Mouse (Mus musculus) forebrain, embryonic 14.5 days (tissue): ENCODE measurements at regions not wholly inside any gene's neighbourhood (a gene's known extent, or its start where the extent isn't known, plus 50 kb on each side); places are given as distances from the start of the nearest gene placed in this dataset.

Source experiments
- ATAC-seq: fragments of 200-750 bp; cut with Nextera tagmentation; 2 replicates; pipeline ENCODE4 v1.8.0; 2017; ENCODE audit warnings: mild to moderate bottlenecking, moderate library complexity
- DNase-seq: peaks from one replicate; pipeline ENCODE4 v3.0.0-alpha.2; 2015; ENCODE audit warnings: low spot score
- H3K27ac ChIP-seq: fragments of 300-500 bp; sonication (generic); 2 replicates; pipeline ENCODE4 v1.5.1; 2014; ENCODE audit warnings: low read depth, mild to moderate bottlenecking, control low read depth, low read length, moderate library complexity
- H3K27me3 ChIP-seq: fragments of 300-500 bp; sonication (generic); replicated peaks from 2 replicates; pipeline ENCODE4 v1.6.1; 2014; ENCODE audit warnings: low read length, control low read depth, mixed read lengths; ENCODE audit not compliant: control insufficient read depth, insufficient read depth
- H3K36me3 ChIP-seq: fragments of 300-500 bp; sonication (generic); 2 replicates; pipeline ENCODE4 v1.6.1; 2014; ENCODE audit warnings: low read length, control low read depth; ENCODE audit not compliant: control insufficient read depth, insufficient read depth
- H3K4me1 ChIP-seq: fragments of 300-500 bp; sonication (generic); 2 replicates; pipeline ENCODE4 v1.6.1; 2014; ENCODE audit warnings: antibody characterized with exemption, low read length, control low read depth; ENCODE audit not compliant: control insufficient read depth, insufficient read depth
- H3K4me2 ChIP-seq: fragments of 300-500 bp; sonication (generic); 2 replicates; pipeline ENCODE4 v1.6.1; 2014; ENCODE audit warnings: mild to moderate bottlenecking, control low read depth, low read length
- H3K4me3 ChIP-seq: fragments of 300-500 bp; sonication (generic); 2 replicates; pipeline ENCODE4 v1.5.1; 2014; ENCODE audit warnings: low read depth, low read length, control low read depth
- H3K9ac ChIP-seq: fragments of 300-500 bp; sonication (generic); 2 replicates; pipeline ENCODE4 v1.6.1; 2014; ENCODE audit warnings: mild to moderate bottlenecking, low read length, control low read depth, moderate library complexity
- H3K9me3 ChIP-seq: fragments of 300-500 bp; sonication (generic); replicated peaks from 2 replicates; pipeline ENCODE4 v1.6.1; 2016; ENCODE audit warnings: low read length, control low read depth, mixed read lengths; ENCODE audit not compliant: control insufficient read depth
- WGBS: fragments of 180-500 bp; shearing (Covaris S2); extraction: QIAGEN DNeasy Blood & Tissue Kit; methylation state at CpG from one replicate; pipeline ENCODE4 v1.1.7; 2014; 5-methylcytosine and 5-hydroxymethylcytosine counted together

DNA sequence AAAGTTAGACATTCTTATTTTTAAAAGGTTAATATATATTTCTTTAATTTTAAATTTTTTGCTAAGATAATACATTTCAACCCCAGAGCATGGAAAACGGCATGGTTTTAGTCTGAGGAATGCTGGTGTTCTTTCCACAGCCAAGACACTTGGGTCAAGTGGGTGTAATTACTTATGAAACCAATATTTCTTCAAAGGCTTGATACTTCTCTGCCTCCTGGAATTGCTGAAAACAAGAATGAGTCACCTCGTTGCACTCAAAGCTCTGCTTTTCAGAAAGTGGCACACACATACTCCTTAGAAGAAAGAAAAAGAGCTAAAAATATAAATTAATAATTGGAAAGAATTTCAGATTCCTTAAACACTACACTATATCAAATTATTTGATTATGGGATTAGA is 331.8 kb upstream of the Btbd3 start:
- WGBS, result 67% methylated on average over 2 of the region's 2 CpGs
- no peak overlapping the region for H3K9ac ChIP-seq
- no peaks in the 10 kb centered on the region for H3K9me3 ChIP-seq
- no peak overlapping the region for H3K4me3 ChIP-seq
- no peak overlapping the region for H3K4me2 ChIP-seq
- H3K36me3 ChIP-seq, result no peaks in the 10 kb centered on the region
- H3K4me1 ChIP-seq, result no peaks in the 10 kb centered on the region
- ATAC-seq (no peak), DNase-seq (no peak)
- H3K27me3 ChIP-seq, result no peaks in the 10 kb centered on the region
- no peak overlapping the region for H3K27ac ChIP-seq

DNA sequence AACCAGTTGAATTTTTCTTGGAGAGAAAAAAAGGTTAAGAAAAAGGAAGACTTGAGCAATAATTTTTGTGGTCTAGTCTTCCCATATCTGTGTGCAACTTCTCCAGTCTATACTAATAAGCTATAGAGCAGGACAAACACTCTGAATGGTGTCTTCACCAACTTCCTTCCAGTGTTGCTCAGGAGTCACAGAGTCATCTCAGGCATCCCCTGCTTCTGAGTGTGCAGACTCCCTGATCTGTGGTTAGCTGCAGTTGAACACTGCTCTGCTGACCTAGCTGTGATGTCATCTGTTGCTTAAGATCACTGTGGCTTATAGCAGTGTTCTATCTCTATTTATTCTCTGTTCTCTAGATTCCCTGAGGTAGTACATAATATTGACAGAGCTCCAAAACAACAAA is 357.9 kb upstream of the Btbd3 start:
- Histone ChIP-seq H3K27ac (no peak overlapping the region), H3K9ac (no peak overlapping the region), H3K9me3 (no peaks in the 10 kb centered on the region), H3K4me3 (no peak overlapping the region), H3K4me1 (no peaks in the 10 kb centered on the region), H3K36me3 (no peaks in the 10 kb centered on the region), H3K27me3 (no peaks in the 10 kb centered on the region), H3K4me2 (no peak overlapping the region)
- DNase-seq, result no peak
- ATAC-seq, result no peak

DNA sequence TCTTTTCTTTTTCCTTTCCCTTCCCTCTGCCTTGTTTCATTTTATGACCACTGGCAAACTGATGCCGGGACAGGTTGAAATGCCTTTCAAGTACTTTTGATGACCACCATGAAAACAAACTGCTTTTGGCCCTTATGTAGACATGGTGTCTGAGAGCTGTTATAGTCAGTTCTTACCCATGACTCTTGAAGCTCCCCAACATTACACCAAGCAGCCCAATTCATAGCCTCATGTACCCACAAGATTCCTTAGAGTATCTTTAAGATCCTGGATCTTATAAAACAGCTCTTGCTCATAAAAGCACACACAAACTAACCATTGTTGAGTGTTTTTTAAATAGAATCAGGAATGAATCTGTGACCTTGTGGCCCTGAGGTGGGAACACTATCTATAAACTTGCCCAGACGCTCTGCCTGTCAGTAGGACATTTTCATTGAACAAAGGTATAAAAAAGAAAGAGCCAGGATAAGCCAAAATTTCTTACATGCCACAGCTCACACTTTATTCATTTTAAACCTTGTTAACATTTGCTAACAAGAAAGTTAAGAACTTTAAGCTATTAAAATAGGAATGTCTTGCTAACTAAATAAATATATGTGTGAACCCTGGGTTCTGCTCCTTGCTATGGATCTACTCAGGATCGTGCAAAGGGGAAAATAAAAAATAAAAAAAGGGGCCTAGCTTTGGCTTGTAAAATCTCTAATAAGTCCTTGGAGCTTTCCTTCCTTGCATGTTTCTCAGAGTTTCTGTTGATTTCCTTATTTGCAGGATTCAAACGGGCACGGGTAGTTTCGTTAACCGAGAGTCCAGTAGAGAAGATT is 375.9 kb upstream of the Btbd3 start:
- ATAC-seq, result no peak
- Histone ChIP-seq H3K9ac (no peak overlapping the region), H3K36me3 (no peaks in the 10 kb centered on the region), H3K27ac (no peak overlapping the region), H3K27me3 (no peaks in the 10 kb centered on the region), H3K4me2 (no peak overlapping the region), H3K9me3 (no peaks in the 10 kb centered on the region), H3K4me3 (no peak overlapping the region), H3K4me1 (no peaks in the 10 kb centered on the region)
- no peak for DNase-seq
- 88% methylated on average over 7 of the region's 7 CpGs for WGBS

DNA sequence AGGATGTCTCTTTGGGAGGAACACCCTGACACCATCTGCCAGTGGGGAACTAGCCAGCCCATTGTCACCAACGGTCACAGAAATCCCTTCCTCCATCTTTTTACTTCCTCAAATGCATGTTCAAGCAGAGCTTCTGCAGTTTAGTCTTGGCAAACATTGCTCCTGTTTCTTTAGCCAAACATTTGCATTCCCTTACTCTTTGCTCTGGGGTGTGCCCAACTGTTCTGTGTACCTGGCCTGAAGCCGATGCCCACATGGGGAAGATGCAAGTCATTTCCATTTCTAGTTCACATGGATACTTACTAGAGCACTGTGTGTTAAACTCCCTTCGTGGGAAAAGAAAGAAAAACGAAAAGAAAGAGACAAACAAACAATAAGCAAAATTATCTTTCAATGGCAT is 386.7 kb upstream of the Btbd3 start:
- 79% methylated on average over 4 of the region's 4 CpGs for WGBS
- no peak for ATAC-seq
- H3K4me3 ChIP-seq, result no peak overlapping the region
- no peaks in the 10 kb centered on the region for H3K4me1 ChIP-seq
- H3K27ac ChIP-seq, result no peak overlapping the region
- H3K9me3 ChIP-seq, result no peaks in the 10 kb centered on the region
- H3K4me2 ChIP-seq, result no peak overlapping the region
- no peak overlapping the region for H3K9ac ChIP-seq
- H3K27me3 ChIP-seq, result no peaks in the 10 kb centered on the region
- no peaks in the 10 kb centered on the region for H3K36me3 ChIP-seq
- no peak for DNase-seq

DNA sequence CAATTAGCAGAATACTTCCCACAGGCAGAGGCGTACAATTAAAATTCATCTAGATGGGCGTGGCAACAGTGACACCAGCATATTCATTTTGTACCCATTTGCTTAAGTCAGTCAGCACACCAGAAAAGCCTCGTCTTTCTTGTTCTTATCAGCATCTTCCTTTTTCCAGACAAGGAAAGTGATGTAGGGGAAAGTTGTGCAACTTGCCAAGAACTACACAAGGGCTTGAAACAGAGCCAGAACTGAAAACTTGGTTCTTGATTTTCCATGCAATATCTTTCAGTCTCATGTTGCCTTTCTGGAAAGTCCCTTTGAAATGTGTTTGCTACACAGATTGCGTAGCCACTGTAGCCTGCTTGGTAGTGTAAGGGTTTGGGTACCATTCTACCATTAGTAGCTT is 401.9 kb upstream of the Btbd3 start:
- Histone ChIP-seq H3K9ac (no peak overlapping the region), H3K27me3 (no peaks in the 10 kb centered on the region), H3K4me2 (no peak overlapping the region), H3K9me3 (no peaks in the 10 kb centered on the region), H3K27ac (no peak overlapping the region), H3K4me3 (no peak overlapping the region), H3K4me1 (no peaks in the 10 kb centered on the region), H3K36me3 (no peaks in the 10 kb centered on the region)
- ATAC-seq (no peak), DNase-seq (peak; percentile 11)
- 83% methylated on average over 4 of the region's 4 CpGs for WGBS

DNA sequence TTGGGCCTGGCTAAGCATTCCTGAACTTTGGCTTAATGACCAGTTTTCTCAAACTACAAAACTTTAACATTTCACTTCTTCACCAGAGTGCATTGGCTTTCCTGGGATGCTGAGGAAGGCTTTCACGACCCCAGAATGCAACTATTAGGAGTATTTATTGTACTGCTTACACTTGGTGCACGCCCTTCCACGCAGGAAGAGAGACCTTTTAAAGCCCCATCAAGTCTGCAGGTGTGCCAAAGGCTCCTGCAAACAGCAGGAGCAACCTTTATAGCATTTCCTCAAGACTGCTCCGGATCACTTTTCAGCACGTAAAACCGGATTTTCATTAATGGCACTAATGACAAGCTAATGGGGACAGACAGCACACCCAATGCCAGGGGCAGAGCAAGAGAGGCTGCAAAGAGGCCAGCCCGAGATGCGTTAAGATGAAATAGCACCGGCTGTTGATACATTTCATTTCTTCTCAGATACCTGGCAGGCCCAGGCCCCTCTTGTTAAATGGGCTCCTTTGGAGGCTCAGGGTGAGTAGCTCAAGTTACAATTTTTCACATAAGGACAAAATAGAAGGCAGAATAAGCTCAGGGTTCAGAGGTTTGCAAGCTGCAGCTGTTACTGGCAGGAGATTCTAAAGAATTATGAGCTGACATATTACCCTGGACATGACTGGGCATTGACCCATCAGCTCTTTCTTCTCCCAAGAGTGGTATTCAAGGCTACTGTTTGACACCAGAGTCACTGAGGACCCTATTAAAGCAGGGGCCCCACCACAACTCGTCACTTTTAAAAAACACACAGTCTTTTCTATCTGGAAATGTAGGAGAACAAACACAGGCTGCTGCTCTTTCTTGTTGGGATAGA is 402.7 kb upstream of the Btbd3 start:
- no peak overlapping the region for H3K4me3 ChIP-seq
- ATAC-seq, result no peak
- no peak overlapping the region for H3K4me2 ChIP-seq
- H3K9me3 ChIP-seq, result no peaks in the 10 kb centered on the region
- no peak overlapping the region for H3K9ac ChIP-seq
- no peaks in the 10 kb centered on the region for H3K4me1 ChIP-seq
- no peak for DNase-seq
- no peaks in the 10 kb centered on the region for H3K27me3 ChIP-seq
- WGBS, result 86% methylated on average over 10 of the region's 10 CpGs
- H3K27ac ChIP-seq, result no peak overlapping the region
- H3K36me3 ChIP-seq, result no peaks in the 10 kb centered on the region

DNA sequence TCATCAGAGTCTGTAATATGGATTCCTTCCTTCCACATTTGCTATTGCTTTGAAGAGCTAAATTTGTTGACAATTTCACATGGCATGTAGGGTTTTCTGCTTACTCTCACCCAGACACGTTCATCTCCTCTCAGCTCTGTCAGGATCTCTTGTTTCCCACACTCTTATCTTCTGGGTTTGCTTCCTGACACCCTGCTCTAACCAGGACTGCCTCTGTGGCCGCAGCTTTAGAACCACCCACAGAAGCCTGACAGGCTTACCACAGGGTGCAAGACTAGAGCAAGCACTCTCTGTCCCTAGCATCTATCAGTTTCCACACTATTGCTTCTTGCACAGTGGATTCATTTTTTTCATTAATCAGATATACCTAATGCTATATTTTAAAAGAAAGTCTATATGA is 408.5 kb upstream of the Btbd3 start:
- Histone ChIP-seq H3K27ac (no peak overlapping the region), H3K27me3 (no peaks in the 10 kb centered on the region), H3K4me3 (no peak overlapping the region), H3K4me1 (no peaks in the 10 kb centered on the region), H3K9ac (no peak overlapping the region), H3K4me2 (no peak overlapping the region), H3K36me3 (no peaks in the 10 kb centered on the region), H3K9me3 (no peaks in the 10 kb centered on the region)
- 71% methylated on average over 2 of the region's 2 CpGs for WGBS
- DNase-seq (no peak), ATAC-seq (no peak)

DNA sequence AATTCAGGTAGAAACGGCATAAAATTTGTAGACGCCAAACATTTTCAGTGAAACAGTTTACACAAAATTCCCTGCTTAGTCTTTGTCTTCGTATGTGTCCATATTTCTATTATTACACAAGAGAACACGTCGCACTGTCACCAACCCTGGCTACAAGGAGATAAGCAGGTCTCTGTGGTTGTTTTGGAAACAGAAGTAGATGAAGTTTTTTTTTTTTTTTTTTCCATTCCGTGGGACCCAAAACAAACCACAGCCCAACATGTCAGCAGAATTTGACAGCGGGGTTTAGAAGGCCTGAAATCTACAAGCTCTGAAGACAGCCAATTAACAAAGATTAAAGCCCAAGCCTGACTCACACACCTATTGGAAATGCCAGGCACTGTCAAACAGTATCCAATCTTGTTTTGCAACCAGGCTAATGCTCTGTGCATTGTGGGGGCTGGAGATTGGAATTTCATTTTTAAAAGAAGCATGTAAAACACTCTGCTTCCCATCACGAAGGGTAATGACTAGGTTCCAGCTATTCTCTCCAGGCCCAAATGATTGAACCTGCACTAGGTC is 428.5 kb upstream of the Btbd3 start:
- DNase-seq (no peak), ATAC-seq (no peak)
- Histone ChIP-seq H3K27ac (no peak overlapping the region), H3K4me1 (no peaks in the 10 kb centered on the region; the same call in 1 of the 2 replicates), H3K36me3 (no peaks in the 10 kb centered on the region), H3K4me2 (no peak overlapping the region), H3K4me3 (no peak overlapping the region), H3K27me3 (no peaks in the 10 kb centered on the region), H3K9ac (no peak overlapping the region), H3K9me3 (no peaks in the 10 kb centered on the region)
- WGBS, result 59% methylated on average over 8 of the region's 8 CpGs
